Mouse (Mus musculus): Measurements from ENCODE around the gene Rusc2.

Gene Rusc2

GRCm38 (mm10) chr4:43384083-43384460 lies 2.3 kb downstream of the Rusc2 start:
- no peak for DNase-seq (ENCODE audit: low read depth in 2 of 2, low spot score in 2 of 2)

- no peak for DNase-seq (ENCODE audit: low read depth in 2 of 2, low spot score in 2 of 2)
Observed at GRCm38 (mm10) chr4:43384541-43384940, 2.8 kb downstream of the Rusc2 start.

- DNase-seq (ENCODE audit: low read depth in 2 of 2, low spot score in 2 of 2), result no peak
Observed at GRCm38 (mm10) chr4:43386932-43387331, 5.2 kb downstream of the Rusc2 start.

DNA sequence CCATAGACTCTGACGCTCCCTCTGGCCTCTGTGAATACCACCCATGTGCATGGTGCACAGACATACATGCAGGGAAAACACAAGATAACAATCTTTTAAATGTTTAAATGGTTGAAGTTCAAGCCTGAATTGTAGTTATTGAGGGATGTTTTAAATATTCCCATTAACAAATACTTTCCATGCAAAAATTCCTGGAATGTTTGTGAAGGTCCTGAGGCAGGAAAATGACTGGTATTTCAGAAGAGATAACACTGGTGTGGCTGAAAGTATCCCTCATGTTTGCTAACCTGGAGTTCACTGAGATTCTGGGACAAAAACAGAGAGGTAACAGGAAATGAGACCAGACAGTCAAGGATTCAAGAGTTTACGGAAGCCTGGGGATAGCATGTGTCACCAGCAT lies 7.6 kb downstream of the Rusc2 start:
- no peak for DNase-seq (ENCODE audit: low read depth in 2 of 2, low spot score in 2 of 2)

DNA sequence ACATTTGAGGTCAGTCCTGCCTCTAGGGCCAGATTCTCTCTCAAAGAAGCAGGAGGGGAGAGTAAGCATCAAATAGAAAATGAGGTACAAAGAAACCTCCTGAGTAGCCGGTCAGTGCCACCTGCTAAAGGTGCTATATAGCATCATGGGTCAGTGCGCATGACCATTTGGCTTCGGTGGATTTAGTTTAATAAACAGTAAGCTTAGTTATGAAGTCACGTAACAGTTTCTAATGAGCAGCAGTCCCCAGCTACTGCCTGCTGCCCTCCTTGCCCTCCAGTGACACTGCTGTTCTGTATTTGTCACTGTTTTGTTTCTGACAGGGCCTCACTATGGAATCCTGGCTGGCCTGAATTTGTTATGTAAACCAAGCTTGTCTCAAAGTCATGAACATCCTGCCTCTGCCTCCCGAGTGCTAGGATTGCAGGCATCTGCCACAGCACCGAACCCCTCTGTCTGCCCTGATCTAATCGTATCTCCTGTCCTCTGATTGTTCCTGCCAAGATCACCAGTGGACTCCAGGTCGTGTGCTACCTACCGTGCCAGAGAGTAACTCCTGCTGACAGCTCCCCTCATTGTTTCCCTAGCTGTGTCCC lies 8.2 kb downstream of the Rusc2 start:
- DNase-seq (ENCODE audit: low read depth in 2 of 2, low spot score in 2 of 2), result no peak

DNA sequence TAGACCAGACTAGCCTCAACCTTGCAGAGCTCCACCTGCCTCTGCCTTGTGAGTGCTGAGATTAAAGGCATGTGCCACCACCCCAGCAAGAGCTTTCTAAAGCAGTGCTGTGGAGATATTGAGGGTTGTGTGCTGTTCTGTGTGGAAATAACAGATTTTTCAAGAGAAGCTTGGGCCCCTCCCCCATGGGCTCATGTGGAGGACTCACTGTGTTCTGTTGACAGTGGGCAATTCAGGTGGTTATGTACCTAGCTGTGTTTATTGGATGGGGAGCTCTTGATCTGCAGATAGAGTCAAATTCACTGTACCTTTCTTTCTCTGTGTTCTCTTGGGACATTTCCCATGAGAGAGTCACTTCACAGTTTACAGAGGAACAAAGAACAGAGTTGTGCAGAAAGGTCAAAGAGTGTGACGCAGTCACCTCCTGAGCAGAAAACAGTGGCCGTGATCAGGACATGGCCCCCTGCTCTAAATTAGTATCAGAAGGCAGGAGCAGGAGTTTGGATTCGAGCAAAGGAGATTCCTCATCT lies 9.8 kb downstream of the Rusc2 start:
- DNase-seq (ENCODE audit: low read depth in 2 of 2, low spot score in 2 of 2), result no peak

DNA sequence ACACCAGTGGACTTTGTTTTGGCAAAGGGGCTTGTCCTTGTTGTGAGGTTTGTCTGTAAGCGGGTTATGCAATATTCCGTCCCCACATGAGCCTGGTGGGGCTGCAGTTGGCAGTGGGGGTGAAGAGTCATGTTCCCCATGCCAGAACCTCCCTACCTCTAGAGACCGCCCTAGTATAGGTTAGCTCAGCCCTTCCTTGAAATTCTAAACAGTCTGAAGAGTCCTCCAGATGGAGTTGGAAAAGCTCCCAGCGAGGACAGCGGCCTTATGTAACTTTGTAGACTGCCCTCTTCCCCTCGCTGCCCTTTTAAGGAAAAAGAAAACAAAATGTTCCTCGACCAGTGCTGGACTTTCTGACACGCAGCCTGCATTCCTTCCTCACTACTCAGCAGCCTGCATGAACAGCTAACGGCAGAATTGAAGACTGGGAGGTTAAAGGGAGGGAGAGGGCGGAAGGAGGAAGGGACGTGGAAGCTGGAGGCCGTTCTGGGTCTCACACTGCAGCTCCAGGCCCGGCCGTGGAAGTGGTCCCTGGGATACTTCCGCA lies 12.6 kb downstream of the Rusc2 start:
- DNase-seq (ENCODE audit: low read depth in 2 of 2, low spot score in 2 of 2), result no peak

GRCm38 (mm10) chr4:43395147-43395546 lies 13.4 kb downstream of the Rusc2 start:
- no peak for DNase-seq (ENCODE audit: low read depth in 2 of 2, low spot score in 2 of 2)

DNA sequence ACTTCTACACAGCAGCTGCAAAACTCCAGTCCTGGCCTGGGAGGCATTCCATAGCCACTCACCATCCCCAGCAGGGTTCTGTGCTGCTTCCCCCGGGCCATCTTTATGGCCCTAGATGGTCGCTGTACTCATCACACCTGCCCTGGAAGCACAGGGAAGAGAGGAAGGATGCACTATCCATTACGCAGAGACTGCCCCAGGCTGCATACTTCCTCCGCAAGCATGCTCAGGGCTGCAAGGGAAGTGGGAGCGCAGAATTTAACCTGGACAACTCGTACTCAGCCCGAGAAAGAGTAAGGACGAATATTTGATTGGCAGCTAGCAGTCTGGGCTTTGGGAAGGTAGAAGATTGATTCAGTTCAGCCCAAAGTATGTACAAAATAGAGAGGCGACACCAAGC lies 14.1 kb downstream of the Rusc2 start:
- no peak for DNase-seq (ENCODE audit: low read depth in 2 of 2, low spot score in 2 of 2)

DNA sequence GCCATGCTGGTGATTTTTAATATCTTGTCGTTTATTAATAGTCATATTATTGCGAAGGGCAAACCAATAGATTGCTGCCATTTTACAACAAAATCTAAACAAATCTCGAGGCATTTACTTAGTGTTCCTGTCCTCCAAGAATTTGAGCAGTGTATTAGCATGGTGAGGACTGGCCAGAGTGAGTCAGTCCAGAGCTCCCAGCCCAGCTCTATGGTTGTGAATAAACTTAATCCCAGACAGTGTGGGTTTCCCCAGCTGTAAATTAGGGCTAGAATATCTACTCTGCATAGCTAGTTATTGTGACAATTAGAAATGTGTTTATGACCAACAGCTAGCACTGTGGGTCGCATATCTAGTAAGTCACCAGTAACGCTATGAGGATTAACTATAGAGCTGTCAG lies 14.6 kb downstream of the Rusc2 start:
- no peak for DNase-seq (ENCODE audit: low read depth in 2 of 2, low spot score in 2 of 2)

DNA sequence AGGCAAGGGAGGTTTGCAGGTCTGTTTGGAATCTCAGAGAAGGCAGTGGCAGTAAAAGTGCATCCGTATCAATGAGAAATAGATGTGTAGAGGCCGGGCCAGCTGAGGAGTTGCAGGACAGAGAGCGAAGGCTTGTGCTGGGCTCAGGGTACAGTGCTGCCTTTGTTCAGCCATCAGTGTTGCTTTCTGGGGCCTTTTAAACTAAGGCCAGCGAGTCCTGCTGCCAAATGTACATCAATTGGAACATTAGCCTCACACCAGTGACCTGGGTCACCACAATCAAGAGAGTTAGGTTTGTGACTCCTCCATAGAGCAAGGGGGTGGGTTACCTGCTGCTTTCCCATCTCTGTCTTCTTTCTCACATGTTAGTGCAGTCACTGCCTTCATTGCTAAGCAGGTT lies 16.2 kb downstream of the Rusc2 start:
- DNase-seq (ENCODE audit: low read depth in 2 of 2, low spot score in 2 of 2), result no peak

DNA sequence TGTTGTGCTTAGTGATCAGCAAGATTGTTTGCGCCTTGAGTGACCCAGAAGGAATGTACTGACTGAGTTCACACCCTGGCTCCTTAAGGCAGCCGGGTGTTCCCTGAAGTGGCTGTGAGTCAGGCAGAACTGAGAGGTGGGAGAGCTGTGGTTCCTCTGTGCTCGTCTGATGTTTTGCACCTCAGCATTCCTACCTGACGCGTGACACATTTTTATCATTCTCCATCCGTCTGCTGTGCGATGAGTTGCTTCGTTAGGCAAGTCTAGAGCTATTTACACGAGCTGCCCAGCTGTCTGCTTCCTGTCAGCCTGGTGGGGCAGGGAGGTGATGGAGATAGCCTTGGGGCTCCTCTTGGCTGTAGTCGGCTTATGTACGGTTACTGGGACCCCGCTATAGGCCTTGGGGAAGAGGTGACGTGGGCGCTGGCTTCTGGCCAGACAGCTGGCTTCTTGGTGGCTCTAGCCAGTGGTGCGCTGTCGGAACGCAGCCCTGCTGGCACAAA lies 17.1 kb downstream of the Rusc2 start:
- no peak for DNase-seq (ENCODE audit: low read depth in 2 of 2, low spot score in 2 of 2)

DNA sequence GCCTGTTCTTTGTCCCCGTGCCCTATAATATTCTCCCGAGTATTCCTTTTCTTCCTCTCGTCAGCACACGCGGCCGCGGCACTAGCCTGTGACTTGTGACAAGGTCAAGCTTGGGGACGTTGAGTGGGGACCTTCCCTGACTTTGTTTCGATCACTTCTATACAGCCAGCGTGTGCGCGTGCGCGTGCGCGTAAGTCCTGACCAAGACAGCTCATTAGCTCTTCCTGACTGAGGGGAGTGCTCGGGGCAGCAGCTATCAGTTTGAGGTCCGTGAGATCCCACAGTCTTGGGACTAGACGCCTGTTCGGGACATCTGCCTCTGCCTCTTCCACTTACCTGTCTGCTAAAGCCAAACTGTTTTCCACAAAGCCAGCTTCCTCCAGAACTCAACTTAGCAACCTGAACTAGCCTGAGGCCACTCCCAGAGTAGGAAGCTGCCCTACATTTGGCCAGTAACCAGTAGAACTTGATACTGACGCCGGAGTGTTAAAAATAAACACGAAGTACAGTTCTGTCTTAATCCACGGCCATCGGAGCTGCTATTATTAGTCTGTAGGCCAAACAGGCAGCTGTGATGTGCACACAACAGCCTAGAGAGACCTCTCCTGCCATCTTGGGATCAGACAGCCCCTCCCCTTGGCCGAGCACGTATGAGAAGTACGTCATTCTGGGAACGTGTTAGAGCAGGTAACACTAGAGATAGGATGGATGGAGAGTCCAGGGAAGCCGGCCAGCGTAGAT lies 17.8 kb downstream of the Rusc2 start:
- no peak for DNase-seq (ENCODE audit: low read depth in 2 of 2, low spot score in 2 of 2)

- DNase-seq (ENCODE audit: low read depth in 2 of 2, low spot score in 2 of 2), result no peak
Observed at GRCm38 (mm10) chr4:43400976-43401375, 19.2 kb downstream of the Rusc2 start.

GRCm38 (mm10) chr4:43401486-43401885 lies 19.7 kb downstream of the Rusc2 start:
- no peak for DNase-seq (ENCODE audit: low read depth in 2 of 2, low spot score in 2 of 2)

- no peak for DNase-seq (ENCODE audit: low read depth in 2 of 2, low spot score in 2 of 2)
Observed at GRCm38 (mm10) chr4:43402212-43402611, 20.4 kb downstream of the Rusc2 start.

GRCm38 (mm10) chr4:43404697-43405096 lies 22.9 kb downstream of the Rusc2 start:
- DNase-seq (ENCODE audit: low read depth in 2 of 2, low spot score in 2 of 2), result no peak

- no peak for DNase-seq (ENCODE audit: low read depth in 2 of 2, low spot score in 2 of 2)
Observed at GRCm38 (mm10) chr4:43406162-43406971, 24.6 kb downstream of the Rusc2 start.

GRCm38 (mm10) chr4:43407071-43407920 lies 25.5 kb downstream of the Rusc2 start:
- DNase-seq (ENCODE audit: low read depth in 2 of 2, low spot score in 2 of 2), result no peak

DNA sequence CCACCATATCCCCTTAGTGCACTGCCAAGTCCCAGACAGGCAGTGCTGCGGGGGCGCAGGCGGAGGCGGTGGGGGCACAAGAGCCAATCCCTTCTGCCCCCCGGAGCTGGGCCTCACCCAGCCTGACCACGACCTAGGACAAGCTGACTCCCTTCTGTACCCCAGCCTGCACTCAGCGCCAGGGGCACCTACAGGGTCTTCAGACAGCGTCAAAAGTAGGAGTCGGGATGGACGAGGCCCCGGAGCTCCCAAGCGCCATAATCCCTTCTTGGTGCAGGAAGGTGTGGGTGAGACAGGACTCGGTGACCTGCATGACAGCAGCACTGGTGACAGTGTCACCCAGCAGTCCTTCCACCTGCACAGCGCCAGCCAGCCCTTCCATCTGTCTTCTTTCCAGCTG lies 33.0 kb downstream of the Rusc2 start:
- no peak for DNase-seq (ENCODE audit: low read depth in 2 of 2, low spot score in 2 of 2)
